Mouse (Mus musculus) forebrain, embryonic 10.5 days (tissue): ENCODE measurements around the gene Prss38. TPM values are rescaled to one million over a fixed set of nuclear protein-coding genes. Genes with fewer than 3 reads are reported as not detected.
A peak's percentile ranks its signal among the peaks of the same experiment; 100 is the strongest.

Experiments
- DNase-seq: peaks from one replicate; pipeline ENCODE4 v3.0.0-alpha.2; 2017; ENCODE audit warnings: low spot score; ENCODE audit errors: extremely low spot score
- H3K27ac ChIP-seq: fragments of 300-500 bp; sonication (generic); 2 replicates; pipeline ENCODE4 v1.5.1; 2016; ENCODE audit warnings: mild to moderate bottlenecking
- H3K27me3 ChIP-seq: fragments of 300-500 bp; sonication (generic); 2 replicates; pipeline ENCODE4 v1.6.1; 2016; ENCODE audit warnings: mild to moderate bottlenecking; ENCODE audit not compliant: poor library complexity, severe bottlenecking
- H3K36me3 ChIP-seq: fragments of 300-500 bp; sonication (generic); replicated peaks from 2 replicates; pipeline ENCODE4 v1.6.1; 2016; ENCODE audit warnings: mild to moderate bottlenecking, moderate library complexity
- H3K4me1 ChIP-seq: fragments of 300-500 bp; sonication (generic); 2 replicates; pipeline ENCODE4 v1.6.1; 2016
- H3K4me3 ChIP-seq: fragments of 300-500 bp; sonication (generic); 2 replicates; pipeline ENCODE4 v1.5.1; 2016; ENCODE audit warnings: mild to moderate bottlenecking, moderate library complexity
- H3K9me3 ChIP-seq: fragments of 300-500 bp; sonication (generic); 2 replicates; pipeline ENCODE4 v1.6.1; 2016; ENCODE audit warnings: mild to moderate bottlenecking, moderate library complexity
- WGBS: fragments of 180-500 bp; shearing (Covaris S2); methylation state at CpG from one replicate; pipeline ENCODE4 v1.1.7; 2016; 5-methylcytosine and 5-hydroxymethylcytosine counted together
- polyA plus RNA-seq: library from polyadenylated mRNA; unstranded; fragments of >200 nt; fragmentation: Nextera tagmentation; extraction: Ambion mirVana; gene quantifications from 2 replicates; pipeline ENCODE4 v1.2.1, GENCODE M21; 2016

Prss38 gene
- polyA plus RNA-seq, 1 experiment from 2014 or later = not detected

- DNase-seq = no peak
- WGBS = 81% methylated on average over 3 of the region's 3 CpGs
- no peak overlapping the region for H3K4me3 ChIP-seq
- H3K27me3 ChIP-seq = no peaks in the 10 kb centered on the region
- H3K4me1 ChIP-seq = peaks cover 22% of the 10 kb centered on the region
- H3K9me3 ChIP-seq = no peaks in the 10 kb centered on the region
- no peak overlapping the region for H3K27ac ChIP-seq
- no peaks in the 10 kb centered on the region for H3K36me3 ChIP-seq
These were observed 9.4 kb downstream of the Prss38 start for GRCm38 (mm10) chr11:59366031-59366430.

- Histone ChIP-seq H3K9me3 (no peaks in the 10 kb centered on the region), H3K4me1 (peaks cover 22% of the 10 kb centered on the region), H3K27ac (peak overlapping the region; percentile 48), H3K36me3 (no peaks in the 10 kb centered on the region), H3K4me3 (no peak overlapping the region), H3K27me3 (no peaks in the 10 kb centered on the region)
- DNase-seq = no peak
- 73% methylated on average over 3 of the region's 3 CpGs for WGBS
These were observed 11.0 kb downstream of the Prss38 start for GRCm38 (mm10) chr11:59364417-59364816.

- 92% methylated on average over 9 of the region's 9 CpGs for WGBS
- Histone ChIP-seq H3K27ac (peak overlapping the region; percentile 48), H3K4me1 (peaks cover 22% of the 10 kb centered on the region), H3K36me3 (no peaks in the 10 kb centered on the region), H3K9me3 (no peaks in the 10 kb centered on the region), H3K27me3 (no peaks in the 10 kb centered on the region), H3K4me3 (no peak overlapping the region)
- no peak for DNase-seq
These were observed 11.4 kb downstream of the Prss38 start for GRCm38 (mm10) chr11:59364007-59364406.

GRCm38 (mm10) chr11:59361291-59361690 lies 14.2 kb downstream of the Prss38 start:
- H3K36me3 ChIP-seq = no peaks in the 10 kb centered on the region
- H3K27me3 ChIP-seq = no peaks in the 10 kb centered on the region
- H3K4me1 ChIP-seq = peaks cover 16% of the 10 kb centered on the region
- WGBS = 88% methylated on average over 9 of the region's 9 CpGs
- H3K4me3 ChIP-seq = no peak overlapping the region
- no peaks in the 10 kb centered on the region for H3K9me3 ChIP-seq
- no peak overlapping the region for H3K27ac ChIP-seq
- no peak for DNase-seq

- Histone ChIP-seq H3K36me3 (no peaks in the 10 kb centered on the region), H3K9me3 (no peaks in the 10 kb centered on the region), H3K4me1 (no peaks in the 10 kb centered on the region), H3K4me3 (no peak overlapping the region), H3K27me3 (no peaks in the 10 kb centered on the region), H3K27ac (no peak overlapping the region)
- no peak for DNase-seq
- WGBS = 73% methylated on average over 11 of the region's 11 CpGs
These were observed 18.6 kb downstream of the Prss38 start for GRCm38 (mm10) chr11:59356874-59357289.

- DNase-seq = no peak
- Histone ChIP-seq H3K4me1 (peaks cover 9% of the 10 kb centered on the region), H3K27me3 (no peaks in the 10 kb centered on the region), H3K36me3 (no peaks in the 10 kb centered on the region), H3K4me3 (no peak overlapping the region), H3K27ac (no peak overlapping the region), H3K9me3 (no peaks in the 10 kb centered on the region)
- 90% methylated on average over 4 of the region's 4 CpGs for WGBS
These were observed 20.7 kb downstream of the Prss38 start for GRCm38 (mm10) chr11:59354793-59355192.

- Histone ChIP-seq H3K9me3 (no peaks in the 10 kb centered on the region), H3K27me3 (no peaks in the 10 kb centered on the region), H3K27ac (peak overlapping the region; percentile 58), H3K36me3 (no peaks in the 10 kb centered on the region), H3K4me1 (peaks cover 19% of the 10 kb centered on the region), H3K4me3 (no peak overlapping the region)
- WGBS = 68% methylated on average over 2 of the region's 2 CpGs
- no peak for DNase-seq
These were observed 25.1 kb downstream of the Prss38 start for GRCm38 (mm10) chr11:59350326-59350725.

- H3K4me1 ChIP-seq = peaks cover 19% of the 10 kb centered on the region
- 89% methylated on average over 11 of the region's 11 CpGs for WGBS
- H3K4me3 ChIP-seq = no peak overlapping the region
These were observed 29.1 kb downstream of the Prss38 start for GRCm38 (mm10) chr11:59346166-59346910.

GRCm38 (mm10) chr11:59342956-59343355 lies 32.5 kb downstream of the Prss38 start:
- H3K4me1 ChIP-seq = peaks cover 6% of the 10 kb centered on the region
- no peak overlapping the region for H3K27ac ChIP-seq
- no peak overlapping the region for H3K4me3 ChIP-seq
- no peaks in the 10 kb centered on the region for H3K27me3 ChIP-seq
- WGBS = 83% methylated on average over 5 of the region's 5 CpGs
- H3K9me3 ChIP-seq = no peaks in the 10 kb centered on the region
- H3K36me3 ChIP-seq = no peaks in the 10 kb centered on the region
- no peak for DNase-seq

More at GRCm38 (mm10) chr11:59346166-59346910, 29.1 kb downstream of the Prss38 start:
- no peaks in the 10 kb centered on the region for H3K27me3 ChIP-seq
- H3K27ac ChIP-seq = no peak overlapping the region
- no peaks in the 10 kb centered on the region for H3K9me3 ChIP-seq
- DNase-seq = no peak
- no peaks in the 10 kb centered on the region for H3K36me3 ChIP-seq

GRCm38 (mm10) chr11:59338736-59339120 lies 36.7 kb downstream of the Prss38 start:
- no peak for DNase-seq
- Histone ChIP-seq H3K36me3 (no peaks in the 10 kb centered on the region), H3K4me3 (no peak overlapping the region), H3K27me3 (peaks cover 27% of the 10 kb centered on the region), H3K9me3 (no peaks in the 10 kb centered on the region), H3K27ac (no peak overlapping the region), H3K4me1 (peaks cover 34% of the 10 kb centered on the region)
- WGBS = 91% methylated on average over 2 of the region's 2 CpGs

- Histone ChIP-seq H3K27ac (no peak overlapping the region; the same call in 1 of the 2 replicates), H3K4me3 (no peak overlapping the region), H3K36me3 (no peaks in the 10 kb centered on the region), H3K4me1 (peaks cover 40% of the 10 kb centered on the region), H3K27me3 (peaks cover 33% of the 10 kb centered on the region), H3K9me3 (no peaks in the 10 kb centered on the region)
- DNase-seq = no peak
- WGBS = 71% methylated on average over 13 of the region's 13 CpGs
These were observed 37.3 kb downstream of the Prss38 start for GRCm38 (mm10) chr11:59337955-59338735.

GRCm38 (mm10) chr11:59336381-59336780 lies 39.1 kb downstream of the Prss38 start:
- no peaks in the 10 kb centered on the region for H3K9me3 ChIP-seq
- H3K4me3 ChIP-seq = no peak overlapping the region
- peak overlapping the region; percentile 62 for H3K27ac ChIP-seq
- H3K4me1 ChIP-seq = peaks cover 56% of the 10 kb centered on the region
- H3K27me3 ChIP-seq = peaks cover 50% of the 10 kb centered on the region
- H3K36me3 ChIP-seq = peaks cover 3% of the 10 kb centered on the region
- 21% methylated on average over 1 of the region's 1 CpGs for WGBS
- DNase-seq = peak; percentile 59

- WGBS = 46% methylated on average over 2 of the region's 2 CpGs
- Histone ChIP-seq H3K4me1 (peaks cover 61% of the 10 kb centered on the region), H3K36me3 (peaks cover 8% of the 10 kb centered on the region), H3K4me3 (no peak overlapping the region), H3K27ac (peak overlapping the region; percentile 62), H3K9me3 (no peaks in the 10 kb centered on the region), H3K27me3 (peaks cover 55% of the 10 kb centered on the region)
- DNase-seq = no peak
These were observed 39.5 kb downstream of the Prss38 start for GRCm38 (mm10) chr11:59335942-59336341.
